Mouse (Mus musculus) E14TG2a.4 (cell line): Measurements from ENCODE around the gene Hspb2.

ENCODE experiments used
- CTCF ChIP-seq: conservative IDR thresholded peaks from 2 replicates; pipeline ENCODE4 v1.5.1; 2014; ENCODE audit warnings: low read length
- NANOG ChIP-seq: IDR thresholded peaks from 2 replicates; pipeline ENCODE4 v1.6.1; 2014; ENCODE audit warnings: borderline replicate concordance, low read length, mixed read lengths
- POU5F1 ChIP-seq: IDR thresholded peaks from 2 replicates; pipeline ENCODE4 v1.6.1; 2014; ENCODE audit warnings: low read length, borderline replicate concordance

DNA sequence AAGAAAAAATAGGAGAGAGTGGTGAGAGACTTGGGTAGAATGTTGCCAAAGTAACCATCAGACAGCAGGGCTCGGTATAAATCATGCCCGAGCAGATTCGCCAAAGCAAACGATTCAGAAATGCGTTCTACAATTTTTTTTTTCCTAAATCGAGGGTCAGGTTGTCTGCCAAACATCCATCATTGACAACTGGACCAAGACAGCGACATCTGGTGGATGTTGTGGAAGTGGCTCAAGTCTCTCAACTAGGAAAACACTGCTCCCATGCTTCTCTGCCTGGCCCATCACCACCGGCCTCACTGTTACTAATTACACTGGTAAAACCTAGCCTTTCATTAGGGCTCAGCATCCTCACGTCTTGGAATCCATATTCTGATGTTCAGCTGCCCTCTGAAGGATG, 17.2 kb downstream of the Hspb2 start:
- TF ChIP-seq NANOG (no peak), CTCF (peak; percentile 75), POU5F1 (no peak)
